Mouse (Mus musculus): ENCODE results near the gene Dkkl1.
"Not testable (repeated sequence)": the region's sequence is repeated elsewhere in the genome, so short reads cannot be mapped to it uniquely, and the experiment has no call there.

Dkkl1 gene

DNA sequence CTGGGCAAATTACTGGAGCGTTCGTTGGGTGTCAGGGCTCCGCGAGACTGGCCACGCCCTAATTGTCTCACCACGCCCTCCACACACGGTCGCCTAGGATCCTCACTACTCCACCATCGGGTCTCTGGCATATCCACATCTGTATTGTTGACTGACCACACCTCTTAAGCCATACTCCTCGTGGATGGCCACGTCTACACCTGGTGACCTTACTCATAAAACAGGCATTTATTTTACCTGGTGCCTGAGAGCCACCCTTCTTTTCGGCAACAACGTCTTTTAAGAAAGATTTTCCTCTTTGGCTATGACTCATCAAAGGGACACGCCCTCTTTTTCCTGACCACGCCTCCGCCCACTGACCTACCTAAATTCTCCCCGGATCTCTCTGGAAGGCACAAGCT lies at the start of gene Dkkl1:
Gene Dkkl1 (minus strand): TSS at position 297 of the 401 bp plus-strand sequence.
- DNase-seq (ENCODE audit: low spot score), result no peak

DNA sequence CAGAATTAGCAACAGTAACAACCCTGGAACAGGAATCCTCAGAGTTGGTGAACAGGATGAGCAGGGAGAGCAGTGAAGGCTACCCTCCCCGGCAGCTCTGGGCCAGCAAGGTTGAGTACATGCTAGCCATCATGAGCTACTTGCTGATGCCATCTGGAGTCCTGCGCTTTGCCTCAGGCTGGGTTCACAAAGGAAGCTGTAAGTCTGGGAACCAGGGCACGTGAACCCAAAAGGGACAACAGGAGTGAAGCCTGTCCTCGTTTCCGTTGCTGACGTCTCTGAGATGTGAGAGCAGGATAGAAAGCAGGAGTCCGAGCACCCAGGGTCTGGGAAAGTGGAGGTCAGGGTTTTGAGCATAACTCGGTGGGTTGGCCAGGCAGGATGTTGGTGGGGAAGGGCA lies 47.3 kb upstream of the Dkkl1 start:
- DNase-seq (ENCODE audit: low spot score), result no peak

DNA sequence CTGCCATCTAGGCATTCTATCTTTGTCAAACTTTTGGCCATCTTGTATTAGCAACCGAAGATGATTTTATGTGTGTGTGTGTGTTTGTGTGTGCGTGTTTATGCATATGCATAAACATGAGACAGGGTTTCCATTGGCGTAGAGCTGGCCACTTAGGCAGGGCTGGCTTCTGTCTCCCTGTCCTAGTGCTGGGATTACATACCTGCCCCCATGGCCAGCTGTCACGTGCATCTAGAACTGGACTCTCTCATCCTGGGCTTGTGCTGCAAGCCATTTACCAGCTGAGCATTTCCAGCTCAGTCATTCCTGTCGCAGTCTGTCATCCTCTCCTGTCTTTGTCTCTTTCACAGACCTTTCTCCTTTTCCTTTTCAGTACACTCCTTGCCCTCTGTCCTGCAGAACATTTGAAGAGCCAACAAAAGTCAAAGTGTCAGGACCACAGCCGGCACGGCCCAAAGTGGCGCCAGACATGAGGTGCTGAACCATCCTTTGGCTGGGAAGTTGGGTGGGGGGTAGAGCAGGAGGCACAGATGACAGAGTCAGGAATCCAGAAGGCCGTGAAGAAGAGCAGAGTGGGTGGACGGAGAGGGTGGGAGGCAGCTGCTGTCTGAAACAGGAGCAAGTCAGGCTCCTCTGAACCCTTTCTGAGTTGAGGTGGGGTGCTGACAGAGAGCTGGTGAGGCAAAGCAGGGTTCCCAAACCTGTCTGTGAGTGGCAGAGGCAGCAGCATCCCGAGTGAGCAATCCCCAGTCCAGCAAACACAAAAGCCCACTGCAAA lies 45.3 kb upstream of the Dkkl1 start:
- DNase-seq (ENCODE audit: low spot score), result no peak

- DNase-seq (ENCODE audit: low spot score), result not testable (repeated sequence)
Observed at GRCm38 (mm10) chr7:45255822-45256221, 43.9 kb upstream of the Dkkl1 start.

DNA sequence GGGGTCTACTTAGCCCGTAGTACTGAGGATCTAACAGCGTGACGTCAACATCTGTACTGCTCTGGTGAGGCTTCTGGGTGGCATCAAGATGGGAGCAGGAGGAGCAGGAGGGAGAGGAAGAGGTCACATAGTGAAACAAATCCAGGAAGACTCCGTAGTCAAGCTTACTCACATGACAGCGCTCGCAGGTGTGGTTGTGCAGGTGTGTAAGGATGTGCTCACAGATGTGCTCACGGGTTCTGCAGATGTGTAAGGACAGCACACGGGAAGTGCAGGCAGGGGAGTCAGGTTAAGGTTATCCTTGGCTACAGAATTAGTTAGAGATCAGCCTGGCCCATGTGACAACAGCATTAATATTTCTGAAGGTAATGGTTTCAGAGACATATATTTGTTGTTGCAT lies 41.9 kb upstream of the Dkkl1 start:
- no peak for DNase-seq (ENCODE audit: low spot score)

DNA sequence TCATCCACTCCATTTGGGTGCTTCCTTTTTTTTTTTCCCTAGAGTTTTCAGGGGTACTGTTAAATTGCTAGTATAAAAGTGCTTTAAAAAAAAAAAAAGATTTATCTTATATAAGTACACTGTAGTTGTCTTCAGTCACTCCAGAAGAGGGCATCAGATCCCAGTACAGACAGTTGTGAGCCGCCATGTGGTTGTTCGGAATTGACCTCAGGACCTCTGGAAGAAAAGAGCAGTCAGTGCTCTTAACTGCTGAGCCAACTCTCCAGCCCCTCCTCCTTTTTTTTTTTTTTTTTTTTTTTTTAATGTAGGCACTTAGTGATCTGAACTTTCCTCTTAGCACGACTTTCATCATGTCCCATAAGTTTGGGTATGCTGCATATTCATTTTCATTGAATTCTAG lies 35.7 kb upstream of the Dkkl1 start:
- DNase-seq (ENCODE audit: low spot score), result no peak

DNA sequence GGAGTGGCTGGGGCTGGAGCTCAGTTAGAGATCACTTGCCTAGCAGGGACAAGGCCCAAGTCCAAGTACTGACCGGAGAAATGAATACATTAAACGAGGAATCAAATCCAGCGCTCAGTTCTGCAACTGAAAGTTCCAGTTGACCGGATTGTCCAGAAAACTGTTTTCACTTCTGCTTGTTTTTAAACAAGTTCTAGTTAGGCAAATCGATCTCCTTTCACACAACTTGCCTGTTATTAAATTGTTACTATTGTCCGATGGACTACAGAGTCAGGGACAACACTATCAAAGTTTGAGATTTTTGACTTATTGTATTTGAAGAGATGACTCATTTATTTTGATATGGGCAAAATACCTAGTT lies 29.4 kb upstream of the Dkkl1 start:
- no peak for DNase-seq (ENCODE audit: low spot score)

GRCm38 (mm10) chr7:45240633-45241388 lies 28.9 kb upstream of the Dkkl1 start, which contains the start of gene Slc6a16:
Gene Slc6a16 (plus strand): TSS chr7:45241085.
- no peak for DNase-seq (ENCODE audit: low spot score)

DNA sequence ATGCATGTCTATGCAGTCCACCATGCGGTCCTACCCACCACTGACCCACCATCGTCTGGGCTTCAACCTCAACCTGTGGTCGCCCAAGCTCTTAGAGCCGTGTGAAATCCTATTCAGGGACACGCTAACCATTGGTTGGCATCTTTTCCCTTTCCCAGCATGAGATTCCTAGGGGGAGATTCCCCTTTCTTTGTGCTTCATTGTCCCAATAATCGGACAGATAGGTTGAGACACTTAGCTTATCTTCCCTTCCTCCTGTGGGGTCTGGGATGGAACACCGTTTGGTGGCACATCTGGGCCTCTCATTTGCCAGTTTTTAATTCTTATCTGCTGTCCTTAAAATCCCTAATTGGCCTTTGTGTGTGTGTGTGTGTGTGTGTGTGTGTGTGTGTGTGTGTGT lies 28.2 kb upstream of the Dkkl1 start:
- no peak for DNase-seq (ENCODE audit: low spot score)

DNA sequence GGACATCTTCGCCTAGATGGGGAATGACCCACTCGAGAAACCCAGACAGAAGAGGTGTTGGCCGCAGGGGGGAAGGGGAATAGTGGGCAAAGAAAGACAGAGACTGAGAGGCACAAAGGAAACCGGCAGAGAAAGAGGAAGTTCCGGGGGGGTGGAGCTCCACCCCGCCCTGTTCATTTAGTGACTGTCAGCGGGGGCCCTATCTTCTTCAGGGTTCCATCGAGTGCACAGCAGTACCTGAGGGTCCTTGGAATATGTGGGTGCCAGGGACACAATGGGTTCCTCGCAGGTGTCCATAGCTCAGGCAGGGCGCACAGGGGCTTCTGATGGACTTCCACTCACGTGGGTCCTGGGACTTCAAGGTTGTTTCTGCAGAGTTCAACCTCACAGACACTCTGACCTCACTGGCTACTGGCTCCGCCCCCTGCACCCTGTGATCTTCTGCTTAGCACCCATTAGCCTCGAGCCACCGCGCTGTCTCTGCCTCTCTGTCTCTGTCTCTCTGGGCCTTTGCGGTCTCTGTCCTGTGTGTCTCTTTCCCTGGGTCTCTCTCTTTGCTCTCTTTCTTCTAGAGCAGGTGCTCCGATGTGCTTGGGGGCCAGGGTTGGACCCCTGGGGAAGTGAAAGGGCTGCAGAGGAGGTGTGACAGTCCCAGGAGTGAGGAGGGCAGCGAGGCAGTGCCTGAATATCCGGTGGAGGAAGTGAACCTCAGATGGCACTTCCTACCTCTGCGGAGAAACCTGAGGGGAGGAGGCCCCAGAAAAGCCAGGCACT lies 27.0 kb upstream of the Dkkl1 start, which contains the start of gene Cd37:
Gene Cd37 (minus strand): TSS at position 393 of the 774 bp plus-strand sequence.
- no peak for DNase-seq (ENCODE audit: low spot score)

- no peak for DNase-seq (ENCODE audit: low spot score)
Observed at GRCm38 (mm10) chr7:45237747-45238699, 26.1 kb upstream of the Dkkl1 start.

- DNase-seq (ENCODE audit: low spot score), result peak; percentile 28
Observed at GRCm38 (mm10) chr7:45235656-45236180, 23.8 kb upstream of the Dkkl1 start.

DNA sequence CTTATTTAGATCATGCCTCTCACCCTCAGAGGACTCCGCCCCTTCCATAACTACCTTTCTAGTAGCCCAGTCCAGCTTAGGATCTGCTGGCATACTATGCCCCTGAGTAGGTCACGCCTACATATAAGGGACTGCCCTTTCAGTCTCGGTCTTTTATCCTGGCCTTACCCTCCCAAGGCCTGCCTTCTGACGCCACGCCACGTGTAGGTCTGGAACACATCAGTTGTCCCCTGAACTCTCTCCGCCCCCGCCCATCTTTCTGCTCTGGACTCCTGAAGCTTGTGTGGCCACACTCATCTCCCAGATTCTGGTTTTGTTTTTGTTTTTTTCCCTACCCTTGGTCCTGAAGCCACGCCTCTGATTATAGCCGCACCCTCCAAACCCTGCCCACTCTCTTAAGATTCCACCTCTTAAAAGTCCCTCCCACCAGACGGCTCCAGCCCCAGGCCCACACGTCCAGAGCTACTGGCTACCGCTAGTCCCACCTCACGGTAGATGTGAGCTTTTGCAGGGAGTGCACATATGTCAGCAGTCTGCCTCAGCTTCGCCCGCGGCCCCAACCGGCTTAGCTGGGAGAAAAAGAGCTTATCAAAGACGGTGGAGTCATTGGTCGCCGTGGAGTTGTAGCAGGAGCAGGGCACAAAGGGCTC lies 23.1 kb upstream of the Dkkl1 start:
- DNase-seq (ENCODE audit: low spot score), result peak; percentile 93

DNA sequence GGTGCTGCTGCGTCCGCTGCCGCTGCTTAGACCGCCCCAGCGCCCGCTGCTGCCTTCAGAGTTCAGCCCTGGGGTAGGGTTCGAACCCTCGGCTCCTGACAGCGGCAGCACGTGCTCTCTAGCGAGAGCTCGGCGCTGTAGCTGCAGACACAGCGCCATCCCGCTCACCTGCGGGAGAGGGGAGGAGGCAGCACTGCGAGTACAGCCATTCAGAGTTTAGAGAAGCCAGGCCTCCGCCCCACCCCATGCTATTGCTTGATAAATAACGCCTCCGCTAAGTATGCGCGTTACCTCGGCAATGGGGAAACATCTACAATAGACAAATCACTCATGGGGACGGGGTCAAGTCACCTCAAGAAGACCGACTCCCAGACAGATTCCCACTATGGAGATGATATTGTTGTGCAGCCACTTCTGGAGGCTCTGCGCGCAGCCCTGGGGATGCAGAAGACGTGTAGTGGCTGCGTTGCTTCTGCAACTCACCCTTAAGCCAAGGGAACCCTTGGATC lies 22.4 kb upstream of the Dkkl1 start:
- DNase-seq (ENCODE audit: low spot score), result peak; percentile 74

DNA sequence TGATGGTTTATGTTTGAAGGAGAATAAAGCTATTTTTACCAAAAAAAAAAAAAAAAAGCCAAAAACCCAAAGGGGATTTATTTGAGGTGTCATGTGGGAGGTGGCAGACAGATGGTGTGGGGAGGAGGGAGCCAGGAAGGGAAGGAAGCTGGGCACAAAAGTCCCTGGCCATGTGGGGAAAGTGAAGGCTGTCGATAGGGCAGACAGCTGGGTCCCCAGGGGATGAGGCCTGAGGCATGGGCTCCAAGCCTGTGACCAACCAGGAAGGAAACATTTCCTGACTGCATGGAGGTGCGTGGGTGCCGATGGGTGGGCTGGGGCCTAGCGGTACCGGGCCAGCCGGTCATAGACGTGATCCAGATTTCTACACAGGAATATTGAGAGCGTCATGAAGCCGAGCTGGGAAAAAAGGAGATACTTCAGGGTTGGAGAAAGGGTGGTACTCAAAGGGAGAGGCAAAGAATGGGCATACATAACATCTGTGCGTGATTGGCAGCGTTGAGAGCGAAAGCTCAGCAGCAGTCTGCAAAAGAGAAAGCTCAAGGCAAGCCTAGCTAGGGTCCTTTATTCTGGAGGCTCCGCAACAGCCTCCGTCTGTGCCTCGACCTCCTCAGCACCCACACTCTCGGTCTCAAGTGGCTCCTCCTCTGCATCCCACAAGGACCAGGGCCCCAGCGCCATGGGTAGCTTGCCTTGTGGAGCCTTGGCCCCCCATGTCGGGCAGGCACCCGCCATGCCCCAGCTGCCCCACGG lies 21.8 kb upstream of the Dkkl1 start:
- peak; percentile 68 for DNase-seq (ENCODE audit: low spot score)

GRCm38 (mm10) chr7:45232716-45233465 lies 20.9 kb upstream of the Dkkl1 start:
- no peak for DNase-seq (ENCODE audit: low spot score)

GRCm38 (mm10) chr7:45231941-45232340 lies 20.0 kb upstream of the Dkkl1 start:
- no peak for DNase-seq (ENCODE audit: low spot score)

DNA sequence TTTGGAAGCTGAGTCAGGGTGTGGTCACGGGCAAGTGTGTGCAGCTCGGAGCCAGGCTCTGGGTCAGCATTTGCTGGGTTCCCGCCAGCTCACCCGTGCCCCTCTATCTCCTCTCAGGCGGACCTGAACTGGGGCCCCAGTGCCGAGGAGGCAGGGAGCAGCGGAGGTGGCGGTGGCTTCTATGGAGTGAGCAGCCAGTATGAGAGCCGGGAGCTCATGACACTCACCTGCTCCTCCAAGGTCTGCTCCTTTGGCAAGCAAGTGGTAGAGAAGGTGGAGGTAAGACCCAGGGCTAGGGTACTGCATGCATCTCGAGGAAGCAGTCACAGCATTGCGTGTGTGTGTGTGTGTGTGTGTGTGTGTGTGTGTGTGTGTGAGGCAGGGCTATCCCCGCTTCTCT lies 19.2 kb upstream of the Dkkl1 start:
- no peak for DNase-seq (ENCODE audit: low spot score)

Measured in MN1 (cell line).